Mouse (Mus musculus) CD4-positive, CD25-positive, alpha-beta regulatory T cell, adult 2 months (primary cell): ENCODE data around the gene Emc7.
"Not testable (repeated sequence)": the region's sequence is repeated elsewhere in the genome, so short reads cannot be mapped to it uniquely, and the experiment has no call there.

Source experiments
- DNase-seq: peaks from one replicate; pipeline ENCODE4 v3.0.0-alpha.2; 2012; ENCODE audit warnings: low read depth, low spot score

Gene Emc7

GRCm38 (mm10) chr2:112454862-112455564, at the start of gene Emc7:
Gene Emc7 (plus strand): TSS chr2:112454997.
- peak; percentile 96 for DNase-seq

GRCm38 (mm10) chr2:112407030-112407429, 47.8 kb upstream of the Emc7 start:
- DNase-seq, result no peak

GRCm38 (mm10) chr2:112425308-112425707, 29.5 kb upstream of the Emc7 start:
- no peak for DNase-seq

- DNase-seq, result not testable (repeated sequence)
These were observed 26.3 kb upstream of the Emc7 start for GRCm38 (mm10) chr2:112428534-112428933.

- DNase-seq, result no peak
These were observed 25.1 kb upstream of the Emc7 start for GRCm38 (mm10) chr2:112429665-112430064.

- DNase-seq, result no peak
These were observed 24.4 kb upstream of the Emc7 start for GRCm38 (mm10) chr2:112430403-112430802.

- no peak for DNase-seq
These were observed 22.3 kb upstream of the Emc7 start for GRCm38 (mm10) chr2:112432523-112432922.

GRCm38 (mm10) chr2:112433359-112433758, 21.4 kb upstream of the Emc7 start:
- no peak for DNase-seq

GRCm38 (mm10) chr2:112436292-112436691, 18.5 kb upstream of the Emc7 start:
- DNase-seq, result no peak

GRCm38 (mm10) chr2:112437589-112437988, 17.2 kb upstream of the Emc7 start:
- DNase-seq, result no peak

GRCm38 (mm10) chr2:112443491-112443890, 11.3 kb upstream of the Emc7 start:
- DNase-seq, result no peak

- no peak for DNase-seq
These were observed 9.3 kb upstream of the Emc7 start for GRCm38 (mm10) chr2:112445511-112445910.

GRCm38 (mm10) chr2:112448046-112448445, 6.8 kb upstream of the Emc7 start:
- not testable (repeated sequence) for DNase-seq

GRCm38 (mm10) chr2:112448510-112449059, 6.2 kb upstream of the Emc7 start:
- no peak for DNase-seq

- peak; percentile 62 for DNase-seq
These were observed 5.0 kb upstream of the Emc7 start for GRCm38 (mm10) chr2:112449597-112450296.

GRCm38 (mm10) chr2:112452513-112452912, 2.3 kb upstream of the Emc7 start:
- not testable (repeated sequence) for DNase-seq

- DNase-seq, result no peak
These were observed 504 bp upstream of the Emc7 start for GRCm38 (mm10) chr2:112454125-112454861.

GRCm38 (mm10) chr2:112460557-112460956, 5.8 kb downstream of the Emc7 start:
- DNase-seq, result peak; percentile 13

GRCm38 (mm10) chr2:112469542-112469941, 14.7 kb downstream of the Emc7 start:
- no peak for DNase-seq

- no peak for DNase-seq
These were observed 16.2 kb downstream of the Emc7 start for GRCm38 (mm10) chr2:112470961-112471381.

- DNase-seq, result no peak
These were observed 17.3 kb downstream of the Emc7 start for GRCm38 (mm10) chr2:112472076-112472475.
